ENCODE assay signal across 11 mouse cellular contexts in genomic region chr12:10571643-10572377, GRCm38 (mm10).
DNase-seq lines count a peak whose midpoint lies in the region; ATAC-seq and TF ChIP-seq lines count a peak whose summit lies in the region.
"Had no signal": no experiment of that assay in that cellular context is flagged by ENCODE, and none has a peak within 500 bp of the region (broad histone marks: within the 10 kb centered on the region; RNA-seq: fewer than 3 reads in every experiment).

No protein-coding gene starts in this region.

- H3K9me3 ChIP-seq in embryonic facial prominence, embryonic 12.5 days, result no peaks in the 10 kb centered on the region
- H3K9me3 ChIP-seq: heart, embryonic 10.5 days; liver, embryonic 15.5 days had no signal

- no peak overlapping the region for H3K9ac ChIP-seq in embryonic facial prominence, embryonic 12.5 days
- H3K9ac ChIP-seq: liver, embryonic 15.5 days had no signal

- no peaks in the 10 kb centered on the region for H3K36me3 ChIP-seq in embryonic facial prominence, embryonic 12.5 days
- H3K36me3 ChIP-seq: heart, embryonic 10.5 days; liver, embryonic 15.5 days had no signal

- ATAC-seq in embryonic facial prominence, embryonic 12.5 days (ENCODE audit: insufficient number of reproducible peaks, insufficient read depth, low FRiP score, low TSS enrichment), result no peak

- no peak for TF ChIP-seq CTCF in cerebellum, adult 2 months (IDR thresholded peaks at IDR 0.05; ENCODE audit: borderline replicate concordance, insufficient read depth, low read depth, low read length)

- H3K27me3 ChIP-seq in embryonic facial prominence, embryonic 12.5 days, result no peaks in the 10 kb centered on the region
- H3K27me3 ChIP-seq in cerebellum, adult 2 months (ENCODE audit: control insufficient read depth, insufficient read depth, low read length), result no peaks in the 10 kb centered on the region
- H3K27me3 ChIP-seq: liver, embryonic 15.5 days had no signal

- H3K4me3 ChIP-seq in embryonic facial prominence, embryonic 12.5 days, result no peak overlapping the region
- no peak overlapping the region for H3K4me3 ChIP-seq in cerebellum, adult 2 months (replicated peaks; ENCODE audit: insufficient read depth, low read depth, low read length)
- H3K4me3 ChIP-seq: heart, embryonic 10.5 days; liver, embryonic 15.5 days had no signal

- WGBS in embryonic facial prominence, embryonic 12.5 days, result 35% methylated on average over 11 of the region's 11 CpGs
- WGBS in cerebellum, adult 2 months, result 63% methylated on average over 11 of the region's 11 CpGs

- H3K4me2 ChIP-seq in embryonic facial prominence, embryonic 12.5 days (replicated peaks), result peak overlapping the region; percentile 21; the same call in 1 of the 2 replicates
- H3K4me2 ChIP-seq: liver, embryonic 15.5 days had no signal

- H3K4me1 ChIP-seq in embryonic facial prominence, embryonic 12.5 days, result peaks cover 2% of the 10 kb centered on the region; the same call in 1 of the 2 replicates
- no peaks in the 10 kb centered on the region for H3K4me1 ChIP-seq in cerebellum, adult 2 months (ENCODE audit: control insufficient read depth, insufficient read depth, low read length)
- H3K4me1 ChIP-seq: heart, embryonic 10.5 days; liver, embryonic 15.5 days had no signal

- TF ChIP-seq POLR2A in cerebellum, adult 2 months (IDR thresholded peaks at IDR 0.05; ENCODE audit: borderline replicate concordance, insufficient read depth, low read length), result no peak

- DNase-seq in kidney, postnatal 4 days, result peak; percentile 10 to 16
- DNase-seq in kidney, postnatal 14 days, result no peak
- DNase-seq in right cerebral cortex, postnatal 4 days, result peak; percentile 7
- no peak for DNase-seq in right cerebral cortex, postnatal 36 days (ENCODE audit: low spot score in 2 of 2)
- peak; percentile 13 for DNase-seq in testis, postnatal 14 days (ENCODE audit: low spot score)
- no peak for DNase-seq in thymus, postnatal 10 days (ENCODE audit: low spot score in 2 of 2)
- DNase-seq in cerebellum, adult 2 months, result no peak
- DNase-seq: kidney, adult 8-10 months had no signal

- peak overlapping the region; percentile 37; the same call in 1 of the 2 replicates for H3K27ac ChIP-seq in embryonic facial prominence, embryonic 12.5 days
- H3K27ac ChIP-seq in cerebellum, adult 2 months (ENCODE audit: insufficient read depth, low read length), result no peak overlapping the region
- H3K27ac ChIP-seq: heart, embryonic 10.5 days; liver, embryonic 15.5 days had no signal

Comparison
In these comparisons a context has a peak if more than half of its experiments do, and no peak if none do; other contexts are left out.
1. DNase-seq: peak in kidney, postnatal 4 days (2 of 2), right cerebral cortex, postnatal 4 days (single experiment) and testis, postnatal 14 days (single experiment); none in kidney, postnatal 14 days (single experiment), right cerebral cortex, postnatal 36 days (0 of 2), thymus, postnatal 10 days (0 of 2) and cerebellum, adult 2 months (0 of 2).